Mouse (Mus musculus): ENCODE results near the gene Ehhadh.

GRCm38 (mm10) chr16:21815669-21816010, 28.0 kb upstream of the Ehhadh start:
- TF ChIP-seq MYOD1 (IDR thresholded peaks at IDR 0.05; ENCODE audit: control insufficient read depth in 1 of 3, insufficient read length in 2 of 3, low read depth in 2 of 3), result no peak
- TF ChIP-seq POLR2A (IDR thresholded peaks at IDR 0.05; ENCODE audit: insufficient read length, low read depth), result no peak
- TF ChIP-seq SRF (IDR thresholded peaks at IDR 0.05; ENCODE audit: control insufficient read depth, insufficient read length, low read depth), result no peak
- no peak for TF ChIP-seq POLR2AphosphoS2 (IDR thresholded peaks at IDR 0.05; ENCODE audit: insufficient read length, low read depth)
- TF ChIP-seq TCF12 (IDR thresholded peaks at IDR 0.05; ENCODE audit: insufficient read depth, poor library complexity, severe bottlenecking), result no peak
- TF ChIP-seq E2F4 (IDR thresholded peaks at IDR 0.05; ENCODE audit: insufficient read depth), result no peak
- TF ChIP-seq USF1 (IDR thresholded peaks at IDR 0.05; ENCODE audit: low read depth), result no peak
- no peak for TF ChIP-seq MAX (IDR thresholded peaks at IDR 0.05; ENCODE audit: low read depth)
- no peak for TF ChIP-seq MYOG (IDR thresholded peaks at IDR 0.05; ENCODE audit: control insufficient read depth in 1 of 3, insufficient read depth in 1 of 3, insufficient read length in 2 of 3, low read depth in 2 of 3)
